Mouse (Mus musculus): ENCODE data around the gene Il17rd.

The Il17rd gene

DNA sequence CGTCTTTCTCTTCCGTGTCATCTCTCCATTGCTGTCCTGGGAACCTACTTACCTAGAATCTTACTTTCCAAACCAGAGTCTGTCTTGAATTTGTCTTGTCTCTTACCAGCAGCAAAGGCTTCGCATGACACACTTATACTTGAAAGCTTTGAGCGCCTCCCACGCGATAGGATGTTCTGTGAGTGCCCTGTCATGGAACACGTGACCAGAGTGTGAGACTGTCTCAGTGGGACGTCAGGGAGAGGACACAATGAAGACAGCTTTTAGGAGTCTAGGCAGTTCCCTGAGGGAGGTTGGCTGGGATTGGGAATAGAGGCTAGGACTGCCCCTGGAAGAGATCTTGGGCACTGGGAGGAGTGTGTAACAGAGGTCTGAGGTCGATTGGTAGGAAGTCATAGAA lies 57.4 kb downstream of the Il17rd start:
- no peak for DNase-seq (ENCODE audit: low spot score)

- DNase-seq (ENCODE audit: low spot score) = peak; percentile 94
Measured at GRCm38 (mm10) chr14:27096779-27097178, 58.0 kb downstream of the Il17rd start.

DNA sequence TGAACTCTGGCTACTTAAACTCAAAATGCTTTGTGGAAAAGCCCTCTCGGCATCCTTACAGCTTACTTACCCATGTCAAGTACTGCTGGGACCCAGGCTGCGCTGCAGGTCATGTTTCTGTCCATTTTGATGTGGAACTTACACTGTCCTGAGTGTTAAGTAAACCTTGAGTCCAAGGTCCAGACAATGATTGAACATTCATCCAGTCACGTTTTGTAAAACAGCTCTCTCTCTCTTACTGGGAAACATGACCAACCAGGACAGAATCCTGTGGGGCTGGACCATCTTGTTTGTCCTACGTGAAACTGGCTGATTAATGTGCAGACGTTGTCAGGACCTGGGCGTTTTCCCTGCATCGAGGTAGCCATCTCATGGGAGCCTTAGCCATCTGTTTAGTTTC lies 63.0 kb downstream of the Il17rd start:
- DNase-seq (ENCODE audit: low spot score) = no peak

DNA sequence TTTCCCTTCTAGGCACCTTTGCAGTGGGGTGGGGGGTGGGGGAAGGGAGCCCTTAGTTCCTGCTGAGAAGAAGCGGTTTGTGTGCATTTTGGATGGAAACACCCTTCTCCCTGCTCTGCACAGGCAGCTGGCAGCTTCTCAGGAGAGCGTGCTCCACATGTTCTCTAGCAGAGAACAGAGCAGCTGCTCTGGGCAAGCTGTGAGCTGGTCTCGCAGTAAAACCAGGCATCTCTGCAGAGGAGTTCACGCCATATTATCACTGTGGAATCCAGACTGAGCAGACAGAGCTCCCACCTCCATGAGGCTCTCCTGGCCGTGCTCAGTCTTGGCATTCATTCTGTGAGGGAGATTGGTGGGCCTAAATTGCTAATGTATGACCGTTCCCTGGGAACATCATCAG lies 64.0 kb downstream of the Il17rd start:
- no peak for DNase-seq (ENCODE audit: low spot score)

GRCm38 (mm10) chr14:27105731-27106457 lies 67.2 kb downstream of the Il17rd start:
- DNase-seq (ENCODE audit: low spot score) = no peak

DNA sequence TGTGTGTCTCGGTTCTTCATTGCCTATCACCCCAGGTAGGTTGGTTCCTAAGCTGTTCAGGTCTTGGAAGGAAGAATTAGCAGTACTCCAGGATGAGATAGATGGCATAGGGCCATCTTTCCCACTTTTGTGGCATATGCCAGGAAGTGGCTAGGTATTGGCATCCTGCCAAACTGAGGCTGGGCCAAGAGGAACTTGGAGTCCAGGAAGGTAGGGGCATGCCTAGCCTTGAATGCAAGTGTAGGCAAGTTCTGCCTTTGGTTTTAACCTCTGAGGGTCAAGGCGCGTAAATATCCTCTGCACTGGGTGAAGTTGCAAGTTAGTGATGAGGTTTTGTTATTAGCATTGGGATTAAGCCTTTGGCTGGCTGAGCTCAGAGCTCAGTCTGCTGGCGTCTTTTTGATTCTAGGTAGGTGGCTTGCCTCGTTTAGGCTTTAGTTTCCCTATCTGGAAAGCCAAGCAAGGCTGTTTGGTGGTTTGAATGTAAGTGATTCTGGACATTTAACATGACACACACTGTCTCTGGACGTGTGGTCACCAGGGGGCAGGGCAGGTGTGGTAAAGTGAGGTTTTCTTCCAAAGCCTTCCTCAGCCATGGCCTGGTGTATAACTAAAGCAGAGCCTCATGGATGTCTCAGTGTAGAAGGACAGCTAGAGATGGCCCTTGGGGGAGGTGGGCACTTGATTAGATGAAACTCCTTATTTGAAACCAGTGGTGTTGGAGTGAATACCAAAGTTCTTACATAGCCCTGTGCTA lies 70.2 kb downstream of the Il17rd start:
- DNase-seq (ENCODE audit: low spot score) = no peak

- DNase-seq (ENCODE audit: low spot score) = peak; percentile 61
Measured at GRCm38 (mm10) chr14:27114362-27115274, 75.9 kb downstream of the Il17rd start, which contains the start of gene Arhgef3. Gene Arhgef3 (plus strand): TSS chr14:27114899.

DNA sequence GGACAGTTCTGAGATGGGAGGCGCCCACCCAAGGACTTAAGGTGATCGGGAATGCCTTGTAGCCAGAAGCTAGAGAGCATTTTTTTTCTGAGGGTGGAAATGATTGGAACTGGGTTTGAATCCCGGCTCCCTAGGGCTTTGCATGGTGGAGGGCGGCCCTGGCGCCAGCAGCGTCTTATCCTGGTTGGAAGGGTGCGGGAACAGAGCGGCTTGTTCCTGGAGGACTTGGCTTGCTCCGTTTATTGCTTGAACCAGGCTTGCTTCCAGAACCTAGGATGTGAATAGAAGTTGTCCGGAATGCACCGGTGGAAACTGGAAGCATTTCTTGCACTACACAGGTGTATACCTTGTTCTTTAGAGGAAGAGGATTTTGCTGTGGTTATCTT lies 76.5 kb downstream of the Il17rd start:
- DNase-seq (ENCODE audit: low spot score) = no peak

GRCm38 (mm10) chr14:27115991-27116390 lies 77.2 kb downstream of the Il17rd start:
- DNase-seq (ENCODE audit: low spot score) = no peak

DNA sequence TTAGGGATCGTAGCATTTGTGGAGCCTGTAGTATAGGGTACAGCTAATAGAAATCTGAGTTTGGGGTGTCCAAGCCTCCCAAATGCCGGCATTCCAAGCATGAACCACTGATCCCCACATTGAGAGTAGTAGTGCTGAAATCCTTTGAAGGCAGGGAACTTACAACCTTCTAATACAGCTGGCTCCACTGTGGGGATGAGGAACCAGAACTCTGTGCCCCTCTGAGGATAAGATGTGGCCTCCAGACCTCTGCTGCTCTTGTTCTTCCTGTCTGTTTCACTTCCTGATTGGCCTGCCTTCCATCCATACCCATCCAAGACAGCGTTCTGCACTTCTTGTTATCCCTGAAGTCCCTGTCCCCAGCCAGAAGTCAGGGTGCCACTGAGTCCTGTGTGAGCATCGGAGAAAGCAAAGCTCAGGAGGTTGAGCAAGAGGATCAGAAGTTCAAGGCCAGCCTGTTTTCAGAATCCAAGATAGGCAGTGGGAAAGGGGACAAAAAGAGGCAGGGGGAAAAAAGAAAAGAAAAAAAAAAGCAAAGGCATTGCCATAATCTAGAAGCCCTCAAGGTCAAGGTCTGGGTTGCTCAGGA lies 77.9 kb downstream of the Il17rd start:
- no peak for DNase-seq (ENCODE audit: low spot score)

DNA sequence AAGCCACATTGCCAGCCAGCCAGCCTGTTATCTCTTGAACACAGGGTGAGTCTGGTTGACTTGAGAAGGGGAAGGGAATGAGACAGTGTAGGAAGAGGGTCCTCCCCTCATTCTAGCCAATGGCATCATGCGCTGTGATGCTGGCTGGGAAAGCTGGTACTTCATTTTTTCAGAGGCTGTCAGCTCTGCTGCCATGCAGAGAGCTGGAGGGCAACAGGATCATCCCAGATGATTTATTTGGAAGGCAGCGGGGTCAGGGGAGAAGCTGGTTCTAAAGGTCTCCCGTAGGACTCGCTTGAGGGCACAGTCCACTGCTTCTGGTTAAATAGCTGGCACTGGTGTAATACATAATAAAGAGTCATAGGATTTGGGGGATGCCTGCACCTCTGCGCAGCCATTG lies 79.8 kb downstream of the Il17rd start:
- DNase-seq (ENCODE audit: low spot score) = no peak

DNA sequence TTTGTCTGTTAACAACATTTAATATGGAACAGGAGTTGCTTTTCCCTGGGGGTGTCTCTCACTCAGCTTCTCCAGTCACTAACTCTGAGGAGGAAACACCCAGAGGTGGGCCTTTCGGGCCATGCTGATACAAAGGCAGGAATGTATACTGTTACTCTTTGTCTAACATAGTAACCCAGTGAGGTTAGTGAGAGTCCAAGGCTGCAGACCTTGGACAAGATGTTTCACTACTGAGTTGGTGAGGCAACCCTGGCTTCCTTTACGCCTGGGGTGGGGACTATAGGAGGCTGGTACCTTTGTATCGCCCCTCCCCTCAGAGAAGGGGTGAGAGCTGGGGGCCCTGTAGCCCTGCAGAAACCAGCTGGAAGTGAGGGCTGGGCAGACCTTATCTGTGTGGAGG lies 83.9 kb downstream of the Il17rd start:
- DNase-seq (ENCODE audit: low spot score) = no peak

DNA sequence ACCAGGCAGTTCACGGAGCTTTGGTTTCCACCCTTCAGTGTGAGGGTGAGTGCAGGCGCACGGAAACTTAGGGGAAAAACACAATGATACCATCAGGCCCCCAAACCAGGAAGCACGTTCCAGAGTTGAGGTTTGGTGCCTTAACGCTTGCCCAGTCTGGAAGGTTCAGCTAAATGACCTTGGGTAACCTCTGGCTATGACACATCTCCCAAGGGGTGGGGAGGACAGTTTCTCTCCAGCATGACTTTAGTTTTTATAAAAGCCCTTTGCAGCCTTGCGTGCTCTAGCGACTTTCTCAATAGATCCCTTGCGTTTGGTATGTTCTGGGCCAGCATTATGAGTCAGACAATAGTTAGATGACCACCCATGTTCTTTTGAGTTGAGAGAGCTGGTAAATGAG lies 84.8 kb downstream of the Il17rd start:
- DNase-seq (ENCODE audit: low spot score) = no peak

DNA sequence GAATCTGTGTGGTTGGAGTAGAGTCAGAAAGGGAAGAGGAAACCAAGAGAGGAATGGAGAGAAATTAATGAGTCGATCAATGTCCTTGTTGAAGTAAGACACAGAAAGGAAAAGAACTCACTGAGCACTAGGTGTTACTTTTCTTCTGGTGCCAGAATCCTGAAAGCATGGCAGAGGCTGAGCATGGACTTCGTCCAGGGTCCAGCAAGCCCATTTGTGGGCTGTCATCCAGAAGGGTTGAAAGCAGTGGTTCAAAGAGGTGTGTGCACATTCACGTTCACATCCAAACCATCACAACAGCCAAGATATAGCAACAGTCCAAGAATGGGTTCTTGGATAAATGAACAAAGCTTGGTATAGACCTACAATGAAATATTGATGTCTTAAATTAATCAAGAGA lies 91.3 kb downstream of the Il17rd start:
- DNase-seq (ENCODE audit: low spot score) = no peak

GRCm38 (mm10) chr14:27130676-27131075 lies 91.9 kb downstream of the Il17rd start:
- DNase-seq (ENCODE audit: low spot score) = no peak

DNA sequence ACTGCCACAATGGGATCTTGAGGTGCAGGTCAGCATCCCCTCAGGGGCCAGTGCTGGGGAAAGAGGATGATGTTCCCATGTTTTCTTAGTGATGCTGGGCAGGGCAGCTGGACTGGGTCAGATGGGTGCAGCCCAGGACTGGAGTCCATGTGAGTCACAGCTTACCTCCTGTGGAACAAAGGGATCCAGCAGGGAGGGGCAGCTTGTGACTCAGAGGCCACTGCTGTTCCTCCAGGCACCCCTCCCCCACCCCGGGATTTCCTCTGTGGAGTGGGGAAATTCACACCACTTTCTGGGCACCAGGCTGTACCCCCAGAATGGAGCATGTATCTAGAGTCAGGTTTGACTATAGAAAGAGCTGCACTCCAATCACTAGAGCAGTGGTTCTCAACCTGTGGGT lies 92.8 kb downstream of the Il17rd start:
- no peak for DNase-seq (ENCODE audit: low spot score)

GRCm38 (mm10) chr14:27138891-27139290 lies 100.2 kb downstream of the Il17rd start:
- no peak for DNase-seq (ENCODE audit: low spot score)

DNA sequence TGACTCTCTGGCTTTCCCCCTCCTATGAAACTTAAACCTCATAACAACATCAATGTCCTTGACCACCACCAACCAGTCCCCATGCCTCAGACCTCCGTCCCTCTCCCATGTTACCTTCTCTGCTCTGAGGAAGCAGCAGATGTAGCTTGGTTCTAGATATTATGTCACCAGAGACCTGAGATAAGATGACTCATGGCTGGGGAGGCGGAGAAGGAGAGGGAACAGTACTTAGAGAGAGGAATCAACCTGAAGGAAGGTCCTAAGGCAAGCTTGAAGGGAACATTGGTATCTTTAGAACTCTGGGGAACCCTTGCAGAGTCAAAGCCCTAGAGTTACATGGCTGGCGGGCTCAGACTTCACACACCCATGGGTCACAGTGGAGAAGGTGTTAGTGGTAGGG lies 101.2 kb downstream of the Il17rd start:
- no peak for DNase-seq (ENCODE audit: low spot score)

GRCm38 (mm10) chr14:27141486-27141885 lies 102.7 kb downstream of the Il17rd start:
- no peak for DNase-seq (ENCODE audit: low spot score)

- DNase-seq (ENCODE audit: low spot score) = no peak
Measured at GRCm38 (mm10) chr14:27142680-27143079, 103.9 kb downstream of the Il17rd start.

DNA sequence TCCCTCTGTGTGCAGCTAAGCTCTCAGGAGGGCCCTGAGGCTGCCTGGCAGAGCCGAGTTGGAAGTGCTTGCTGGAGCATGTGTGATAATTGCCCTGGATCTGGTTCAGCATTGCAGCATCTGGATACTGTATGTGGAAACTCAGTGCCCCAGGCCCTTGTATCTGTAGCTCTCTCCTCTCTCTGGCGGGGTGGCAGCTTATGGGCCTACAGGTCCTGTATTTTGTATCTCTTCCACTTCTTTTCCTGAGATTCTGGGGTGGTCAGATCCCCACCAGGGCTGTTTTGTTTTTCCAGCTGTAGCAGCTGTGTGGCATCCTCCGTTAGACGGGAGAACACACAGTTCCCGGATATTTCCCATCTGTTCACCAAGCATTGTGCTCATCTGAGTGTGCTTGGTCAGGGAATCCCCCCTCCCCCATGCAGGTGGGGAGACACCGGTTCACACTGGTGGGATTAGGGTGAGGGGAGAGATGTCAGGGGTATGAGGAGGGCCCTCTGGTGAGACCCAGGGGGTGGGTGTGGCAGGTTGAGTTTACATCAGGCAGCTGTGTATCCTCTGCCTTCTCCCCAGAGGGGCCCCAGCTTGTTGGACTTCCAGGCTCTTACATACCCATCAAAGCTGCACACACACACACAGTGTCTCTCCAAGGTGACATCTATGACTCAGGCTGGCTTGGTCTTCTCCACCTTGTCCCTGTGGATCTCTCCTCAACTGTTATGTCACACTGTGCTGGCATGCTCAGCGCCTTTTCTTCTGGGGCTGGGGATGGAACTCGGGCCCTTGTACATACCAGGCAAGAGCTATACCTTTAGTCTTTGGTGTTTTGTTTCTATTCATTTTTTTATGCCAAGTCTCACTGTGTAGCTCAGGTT lies 106.7 kb downstream of the Il17rd start:
- DNase-seq (ENCODE audit: low spot score) = no peak

Data from embryo, embryonic 10.5 days (tissue).